Mouse (Mus musculus) midbrain, embryonic 10.5 days (tissue): Measurements from ENCODE around the gene Vmo1. TPM values are rescaled to one million over a fixed set of nuclear protein-coding genes. Genes with fewer than 3 reads are reported as not detected.
"Not testable (repeated sequence)": the region's sequence is repeated elsewhere in the genome, so short reads cannot be mapped to it uniquely, and the experiment has no call there.

Source experiments
- DNase-seq: peaks from one replicate; pipeline ENCODE4 v3.0.0-alpha.2; 2017; ENCODE audit warnings: low spot score
- H3K27ac ChIP-seq: fragments of 300-500 bp; sonication (generic); replicated peaks from 2 replicates; pipeline ENCODE4 v1.5.1; 2016; ENCODE audit warnings: mild to moderate bottlenecking
- H3K27me3 ChIP-seq: fragments of 300-500 bp; sonication (generic); 2 replicates; pipeline ENCODE4 v1.6.1; 2016; ENCODE audit warnings: low read depth, mild to moderate bottlenecking; ENCODE audit not compliant: poor library complexity, severe bottlenecking
- H3K36me3 ChIP-seq: fragments of 300-500 bp; sonication (generic); 2 replicates; pipeline ENCODE4 v1.6.1; 2016; ENCODE audit warnings: mild to moderate bottlenecking, moderate library complexity
- H3K4me1 ChIP-seq: fragments of 300-500 bp; sonication (generic); 2 replicates; pipeline ENCODE4 v1.6.1; 2016
- H3K4me3 ChIP-seq: fragments of 300-500 bp; sonication (generic); 2 replicates; pipeline ENCODE4 v1.5.1; 2016; ENCODE audit warnings: mild to moderate bottlenecking, moderate library complexity
- H3K9me3 ChIP-seq: fragments of 300-500 bp; sonication (generic); replicated peaks from 2 replicates; pipeline ENCODE4 v1.6.1; 2016; ENCODE audit warnings: mild to moderate bottlenecking
- WGBS: fragments of 180-500 bp; shearing (Covaris S2); methylation state at CpG from one replicate; pipeline ENCODE4 v1.1.7; 2016; 5-methylcytosine and 5-hydroxymethylcytosine counted together
- polyA plus RNA-seq: library from polyadenylated mRNA; unstranded; fragments of >200 nt; fragmentation: Nextera tagmentation; extraction: Ambion mirVana; gene quantifications from 2 replicates; pipeline ENCODE4 v1.2.1, GENCODE M21; 2016

The Vmo1 gene
- polyA plus RNA-seq, 1 experiment from 2014 or later, result not detected

- Histone ChIP-seq H3K9me3 (no peaks in the 10 kb centered on the region), H3K4me1 (peaks cover 15% of the 10 kb centered on the region), H3K27me3 (peaks cover 35% of the 10 kb centered on the region), H3K36me3 (no peaks in the 10 kb centered on the region), H3K4me3 (peak overlapping the region; percentile 73), H3K27ac (peak overlapping the region; percentile 81; the same call in 1 of the 2 replicates)
- DNase-seq, result no peak
- 24% methylated on average over 9 of the region's 9 CpGs for WGBS
These were observed 25.0 kb upstream of the Vmo1 start for GRCm38 (mm10) chr11:70539423-70539822.

GRCm38 (mm10) chr11:70532839-70533238, 18.4 kb upstream of the Vmo1 start, which contains the start of gene Gm40193:
Gm40193 (minus strand) TSS chr11:70532939.
- no peak for DNase-seq
- Histone ChIP-seq H3K27me3 (no peaks in the 10 kb centered on the region), H3K36me3 (peaks cover 17% of the 10 kb centered on the region), H3K4me1 (no peaks in the 10 kb centered on the region), H3K9me3 (no peaks in the 10 kb centered on the region), H3K27ac (no peak within 1 kb of the TSS), H3K4me3 (no peak within 1 kb of the TSS)
- WGBS, result 79% methylated on average over 6 of the region's 6 CpGs

GRCm38 (mm10) chr11:70531065-70531464, 16.6 kb upstream of the Vmo1 start:
- H3K4me3 ChIP-seq, H3K9me3 ChIP-seq, H3K27ac ChIP-seq, DNase-seq, H3K4me1 ChIP-seq, H3K27me3 ChIP-seq: not testable (repeated sequence)
- WGBS, result 78% methylated on average over 2 of the region's 2 CpGs
- peaks cover 34% of the 10 kb centered on the region for H3K36me3 ChIP-seq

- H3K9me3 ChIP-seq, result no peaks in the 10 kb centered on the region
- DNase-seq, result no peak
- peaks cover 13% of the 10 kb centered on the region for H3K4me1 ChIP-seq
- H3K27ac ChIP-seq, result no peak overlapping the region
- WGBS, result 89% methylated on average over 7 of the region's 7 CpGs
- no peak overlapping the region for H3K4me3 ChIP-seq
- peaks cover 36% of the 10 kb centered on the region for H3K36me3 ChIP-seq
- no peaks in the 10 kb centered on the region for H3K27me3 ChIP-seq
These were observed 14.2 kb upstream of the Vmo1 start for GRCm38 (mm10) chr11:70528610-70529009.

GRCm38 (mm10) chr11:70526211-70526610, 11.8 kb upstream of the Vmo1 start:
- no peak for DNase-seq
- peaks cover 13% of the 10 kb centered on the region for H3K4me1 ChIP-seq
- H3K27me3 ChIP-seq, result no peaks in the 10 kb centered on the region
- WGBS, result 93% methylated on average over 12 of the region's 12 CpGs
- H3K9me3 ChIP-seq, result no peaks in the 10 kb centered on the region
- H3K36me3 ChIP-seq, result peaks cover 36% of the 10 kb centered on the region
- H3K27ac ChIP-seq, result 0 out of 2 replicates have a peak overlapping the region, but pooled peaks have one; percentile 88
- H3K4me3 ChIP-seq, result peak overlapping the region; percentile 80

GRCm38 (mm10) chr11:70525726-70526125, 11.3 kb upstream of the Vmo1 start:
- WGBS, result 3% methylated on average over 12 of the region's 12 CpGs
- Histone ChIP-seq H3K4me3 (peak overlapping the region; percentile 80), H3K36me3 (peaks cover 36% of the 10 kb centered on the region), H3K4me1 (peaks cover 13% of the 10 kb centered on the region), H3K27ac (peak overlapping the region; percentile 88), H3K9me3 (no peaks in the 10 kb centered on the region), H3K27me3 (peaks cover 2% of the 10 kb centered on the region; the same call in 1 of the 2 replicates)
- DNase-seq, result no peak

- under 1% methylated on average over 25 of the region's 26 CpGs for WGBS
- no peaks in the 10 kb centered on the region for H3K9me3 ChIP-seq
- peaks cover 18% of the 10 kb centered on the region for H3K4me1 ChIP-seq
- peak; percentile 91 for DNase-seq
- H3K27ac ChIP-seq, result peak within 1 kb of the TSS; percentile 88
- H3K36me3 ChIP-seq, result peaks cover 36% of the 10 kb centered on the region
- peaks cover 6% of the 10 kb centered on the region; the same call in 1 of the 2 replicates for H3K27me3 ChIP-seq
- peak within 1 kb of the TSS; percentile 80 for H3K4me3 ChIP-seq
These were observed 10.8 kb upstream of the Vmo1 start, which contains the start of gene Psmb6 for GRCm38 (mm10) chr11:70525184-70525678. Psmb6 (plus strand) TSS chr11:70525367.

- peaks cover 10% of the 10 kb centered on the region; the same call in 1 of the 2 replicates for H3K27me3 ChIP-seq
- H3K4me3 ChIP-seq, result peak overlapping the region; percentile 80
- no peaks in the 10 kb centered on the region for H3K9me3 ChIP-seq
- WGBS, result 7% methylated on average over 8 of the region's 8 CpGs
- peaks cover 36% of the 10 kb centered on the region for H3K36me3 ChIP-seq
- peak overlapping the region; percentile 72 for H3K27ac ChIP-seq
- no peak for DNase-seq
- peaks cover 23% of the 10 kb centered on the region for H3K4me1 ChIP-seq
These were observed 10.4 kb upstream of the Vmo1 start for GRCm38 (mm10) chr11:70524782-70525181.

GRCm38 (mm10) chr11:70523306-70523989, 9.0 kb upstream of the Vmo1 start:
- peak; percentile 30 for DNase-seq
- H3K4me3 ChIP-seq, H3K9me3 ChIP-seq, H3K27ac ChIP-seq: not testable (repeated sequence)
- Histone ChIP-seq H3K36me3 (peaks cover 25% of the 10 kb centered on the region), H3K27me3 (peaks cover 24% of the 10 kb centered on the region), H3K4me1 (peaks cover 26% of the 10 kb centered on the region)
- 89% methylated on average over 8 of the region's 8 CpGs for WGBS

GRCm38 (mm10) chr11:70520178-70520769, 5.9 kb upstream of the Vmo1 start:
- Histone ChIP-seq H3K4me3 (peak overlapping the region; percentile 50), H3K27ac (peak overlapping the region; percentile 85), H3K9me3 (no peaks in the 10 kb centered on the region), H3K4me1 (peaks cover 17% of the 10 kb centered on the region), H3K27me3 (peaks cover 25% of the 10 kb centered on the region), H3K36me3 (no peaks in the 10 kb centered on the region)
- DNase-seq, result peak; percentile 70
- WGBS, result 13% methylated on average over 41 of the region's 41 CpGs

GRCm38 (mm10) chr11:70518923-70519322, 4.5 kb upstream of the Vmo1 start, which contains the start of gene Gltpd2:
Gltpd2 (plus strand) TSS chr11:70519196.
- H3K27ac ChIP-seq, result peak within 1 kb of the TSS; percentile 85
- H3K9me3 ChIP-seq, result no peaks in the 10 kb centered on the region
- H3K27me3 ChIP-seq, result peaks cover 25% of the 10 kb centered on the region
- 86% methylated on average over 10 of the region's 10 CpGs for WGBS
- H3K4me3 ChIP-seq, result peak within 1 kb of the TSS; percentile 50
- DNase-seq, result no peak
- peaks cover 13% of the 10 kb centered on the region for H3K4me1 ChIP-seq
- H3K36me3 ChIP-seq, result no peaks in the 10 kb centered on the region

- Histone ChIP-seq H3K27me3 (peaks cover 25% of the 10 kb centered on the region), H3K9me3 (no peaks in the 10 kb centered on the region), H3K4me1 (peaks cover 18% of the 10 kb centered on the region), H3K27ac (no peak overlapping the region), H3K36me3 (no peaks in the 10 kb centered on the region), H3K4me3 (no peak overlapping the region)
- WGBS, result 61% methylated on average over 1 of the region's 1 CpGs
- no peak for DNase-seq
These were observed 4.0 kb upstream of the Vmo1 start for GRCm38 (mm10) chr11:70518436-70518835.

- Histone ChIP-seq H3K36me3 (no peaks in the 10 kb centered on the region), H3K9me3 (no peaks in the 10 kb centered on the region), H3K27ac (no peak overlapping the region), H3K4me3 (no peak overlapping the region), H3K4me1 (peaks cover 24% of the 10 kb centered on the region), H3K27me3 (peaks cover 25% of the 10 kb centered on the region)
- no peak for DNase-seq
- WGBS, result 35% methylated on average over 2 of the region's 2 CpGs
These were observed 1.9 kb upstream of the Vmo1 start for GRCm38 (mm10) chr11:70516352-70516751.
